Mouse (Mus musculus) megakaryocyte, embryonic 14.5 days (primary cell): Measurements from ENCODE around the gene Lmna. TPM values are rescaled to one million over a fixed set of nuclear protein-coding genes. Genes with fewer than 3 reads are reported as not detected.

Source experiments
- H3K27me3 ChIP-seq: replicated peaks from 2 replicates; pipeline ENCODE3; 2012; ENCODE audit warnings: inconsistent platforms
- H3K36me3 ChIP-seq: replicated peaks from 2 replicates; pipeline ENCODE3; 2012; ENCODE audit warnings: low read length, inconsistent platforms, mixed read lengths
- H3K4me1 ChIP-seq: 2 replicates; pipeline ENCODE4 v1.6.1; 2012; ENCODE audit warnings: inconsistent platforms
- H3K4me3 ChIP-seq: replicated peaks from 2 replicates; pipeline ENCODE3; 2012; ENCODE audit warnings: moderate library complexity, mild to moderate bottlenecking, inconsistent platforms
- H3K9me3 ChIP-seq: 2 replicates; pipeline ENCODE4 v1.6.1; 2012; ENCODE audit warnings: inconsistent platforms
- FLI1 ChIP-seq: IDR thresholded peaks from 2 replicates; pipeline ENCODE4 v1.6.1; 2012; ENCODE audit warnings: low read length, inconsistent platforms, mixed read lengths
- GATA1 ChIP-seq: IDR thresholded peaks from 3 replicates; pipeline ENCODE4 v1.6.1; 2012; ENCODE audit warnings: mixed read lengths, low read length, inconsistent platforms, borderline replicate concordance
- polyA plus RNA-seq: library from polyadenylated mRNA; stranded (reverse); fragments of >175 nt; gene quantifications from 2 replicates; pipeline ENCODE4 v1.2.3, GENCODE M21; 2012; ENCODE audit warnings: low replicate concordance; ENCODE audit not compliant: insufficient read depth

Gene Lmna
- polyA plus RNA-seq, 1 experiment = 607 TPM

GRCm38 (mm10) chr3:88437454-88437853 is 72.3 kb downstream of the Lmna start:
- TF ChIP-seq FLI1 (no peak), GATA1 (no peak)
- H3K27me3 ChIP-seq = peaks cover 51% of the 10 kb centered on the region
- H3K4me3 ChIP-seq = no peak overlapping the region
- H3K4me1 ChIP-seq = peaks cover 42% of the 10 kb centered on the region
- H3K9me3 ChIP-seq = peaks cover 6% of the 10 kb centered on the region; the same call in 1 of the 2 replicates
- H3K36me3 ChIP-seq = peaks cover 2% of the 10 kb centered on the region

- H3K27me3 ChIP-seq = peaks cover 49% of the 10 kb centered on the region
Measured at GRCm38 (mm10) chr3:88436395-88437201, 73.2 kb downstream of the Lmna start.

GRCm38 (mm10) chr3:88435515-88435914 is 74.2 kb downstream of the Lmna start:
- TF ChIP-seq FLI1 = no peak
- no peak for TF ChIP-seq GATA1
- peaks cover 43% of the 10 kb centered on the region for H3K27me3 ChIP-seq
- peaks cover 2% of the 10 kb centered on the region for H3K36me3 ChIP-seq
- peaks cover 6% of the 10 kb centered on the region; the same call in 1 of the 2 replicates for H3K9me3 ChIP-seq
- no peak overlapping the region for H3K4me3 ChIP-seq
- H3K4me1 ChIP-seq = peaks cover 44% of the 10 kb centered on the region

More at GRCm38 (mm10) chr3:88436395-88437201, 73.2 kb downstream of the Lmna start:
- Histone ChIP-seq H3K36me3 (peaks cover 2% of the 10 kb centered on the region), H3K4me3 (peak overlapping the region; percentile 73), H3K9me3 (peaks cover 6% of the 10 kb centered on the region; the same call in 1 of the 2 replicates), H3K4me1 (peaks cover 45% of the 10 kb centered on the region)
- TF ChIP-seq GATA1 = no peak
- no peak for TF ChIP-seq FLI1

Other genes starting within 250 kb of the Lmna start
- not detected in 2 replicates for gene Gm38392, start 222.7 kb downstream of the Lmna start, polyA plus RNA-seq
- 2.0 TPM in 1 of 2 replicates, not detected in the other for gene Tsacc, start 213.0 kb downstream of the Lmna start, polyA plus RNA-seq
- gene Cct3, start 212.8 kb downstream of the Lmna start, polyA plus RNA-seq = 7.1 and 29.4 TPM in 2 replicates
- gene Glmp, start 184.9 kb downstream of the Lmna start, polyA plus RNA-seq = 31.1 and 138 TPM in 2 replicates
- gene Tmem79, start 173.8 kb downstream of the Lmna start, polyA plus RNA-seq = 2.3 TPM in 1 of 2 replicates, not detected in the other
- gene Smg5, start 173.7 kb downstream of the Lmna start, polyA plus RNA-seq = 39.8 and 77.9 TPM in 2 replicates
- gene Paqr6, start 145.4 kb downstream of the Lmna start, polyA plus RNA-seq = not detected in 2 replicates
- not detected in 2 replicates for gene Bglap3, start 137.2 kb downstream of the Lmna start, polyA plus RNA-seq
- gene Bglap2, start 131.3 kb downstream of the Lmna start, polyA plus RNA-seq = not detected in 2 replicates
- gene Bglap, start 125.5 kb downstream of the Lmna start, polyA plus RNA-seq = not detected in 2 replicates
- 73.6 and 114 TPM in 2 replicates for gene Pmf1, start 99.6 kb downstream of the Lmna start, polyA plus RNA-seq
- 6.7 and 7.2 TPM in 2 replicates for gene Slc25a44, start 84.8 kb downstream of the Lmna start, polyA plus RNA-seq
- gene Sema4a, start 48.8 kb downstream of the Lmna start, polyA plus RNA-seq = 8.4 and 26.0 TPM in 2 replicates
- 0.83 and 1.6 TPM in 2 replicates for gene Mex3a, start 22.4 kb upstream of the Lmna start, polyA plus RNA-seq
- gene Rab25, start 38.3 kb upstream of the Lmna start, polyA plus RNA-seq = 0.51 TPM in 1 of 2 replicates, not detected in the other
- 18.1 and 152 TPM in 2 replicates for gene Lamtor2, start 43.1 kb upstream of the Lmna start, polyA plus RNA-seq
- 26.1 and 51.5 TPM in 2 replicates for gene Ubqln4, start 43.8 kb upstream of the Lmna start, polyA plus RNA-seq
- gene Ssr2, start 65.9 kb upstream of the Lmna start, polyA plus RNA-seq = 111 and 307 TPM in 2 replicates
- 302 and 446 TPM in 2 replicates for gene Arhgef2, start 96.0 kb upstream of the Lmna start, polyA plus RNA-seq
- not detected in 2 replicates for gene Rxfp4, start 143.2 kb upstream of the Lmna start, polyA plus RNA-seq
- 5.5 and 6.0 TPM in 2 replicates for gene Khdc4, start 175.8 kb upstream of the Lmna start, polyA plus RNA-seq
- 30.4 and 71.5 TPM in 2 replicates for gene Rit1, start 206.9 kb upstream of the Lmna start, polyA plus RNA-seq